Mouse (Mus musculus): ENCODE data around the gene Arnt. TPM values are rescaled to one million over a fixed set of nuclear protein-coding genes. Genes with fewer than 3 reads are reported as not detected.

The Arnt gene
- polyA plus RNA-seq, 1 experiment from 2014 or later: 30.4 TPM

DNA sequence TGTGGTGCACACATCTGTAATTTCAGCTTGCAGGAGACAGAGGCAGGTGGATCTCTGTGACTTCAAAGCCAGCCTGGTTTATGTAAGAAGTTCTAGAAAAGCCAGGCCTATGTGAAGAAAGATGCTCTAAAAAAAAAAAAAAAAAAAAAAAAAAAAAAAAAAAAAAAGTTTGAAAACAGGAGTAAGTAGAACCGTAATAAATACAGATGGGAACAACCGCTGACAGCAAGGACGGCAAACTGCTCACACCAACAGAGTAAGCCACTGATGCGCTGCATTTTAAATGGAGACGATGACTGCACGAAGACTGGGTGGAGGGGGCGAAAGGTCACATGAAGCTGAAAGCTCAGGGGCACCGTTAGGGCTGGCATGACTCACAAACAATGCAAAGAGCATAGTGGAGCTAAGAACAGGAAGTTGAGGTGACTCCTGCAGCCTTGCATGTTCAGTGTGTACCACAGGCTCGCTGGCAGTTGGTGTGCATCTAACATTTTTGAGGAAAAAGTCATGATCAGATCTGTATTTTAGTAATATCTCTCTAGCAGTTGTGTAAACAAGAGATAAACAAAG lies 77.5 kb downstream of the Arnt start:
- H3K27me3 ChIP-seq: no peaks in the 10 kb centered on the region
- no peak overlapping the region for H3K27ac ChIP-seq
- no peak overlapping the region for H3K4me2 ChIP-seq
- no peaks in the 10 kb centered on the region for H3K4me1 ChIP-seq (replicated peaks)
- no peak for ATAC-seq (replicated peaks; ENCODE audit: insufficient number of reproducible peaks, insufficient read depth, low FRiP score, low read depth)
- no peaks in the 10 kb centered on the region for H3K36me3 ChIP-seq
- H3K4me3 ChIP-seq: no peak overlapping the region
- no peak overlapping the region for H3K9ac ChIP-seq
- 75% methylated on average over 9 of the region's 9 CpGs for WGBS
- H3K9me3 ChIP-seq (replicated peaks): no peaks in the 10 kb centered on the region

DNA sequence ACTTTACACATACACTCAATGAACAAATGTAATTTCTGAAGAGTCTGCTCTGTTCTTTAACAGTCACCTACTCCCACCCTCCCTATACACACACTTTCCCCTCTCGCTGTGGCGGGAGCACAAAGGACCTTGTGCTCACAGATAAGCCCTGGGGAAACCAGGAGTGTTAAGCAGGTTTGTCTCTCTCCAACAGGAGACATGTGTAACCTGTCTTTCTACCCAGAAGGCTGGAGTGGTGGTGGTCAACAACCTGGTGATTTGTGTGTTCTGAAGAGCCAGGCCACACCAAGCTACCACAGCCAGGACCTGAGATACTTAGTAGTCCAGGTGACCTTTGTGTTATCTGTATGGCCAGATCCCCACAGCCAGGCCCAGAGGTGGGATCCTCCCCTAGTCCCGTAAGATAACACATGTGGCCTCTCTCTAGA lies 82.4 kb downstream of the Arnt start:
- H3K9ac ChIP-seq: no peak overlapping the region
- H3K27ac ChIP-seq: no peak overlapping the region
- no peak for ATAC-seq (replicated peaks; ENCODE audit: insufficient number of reproducible peaks, insufficient read depth, low FRiP score, low read depth)

DNA sequence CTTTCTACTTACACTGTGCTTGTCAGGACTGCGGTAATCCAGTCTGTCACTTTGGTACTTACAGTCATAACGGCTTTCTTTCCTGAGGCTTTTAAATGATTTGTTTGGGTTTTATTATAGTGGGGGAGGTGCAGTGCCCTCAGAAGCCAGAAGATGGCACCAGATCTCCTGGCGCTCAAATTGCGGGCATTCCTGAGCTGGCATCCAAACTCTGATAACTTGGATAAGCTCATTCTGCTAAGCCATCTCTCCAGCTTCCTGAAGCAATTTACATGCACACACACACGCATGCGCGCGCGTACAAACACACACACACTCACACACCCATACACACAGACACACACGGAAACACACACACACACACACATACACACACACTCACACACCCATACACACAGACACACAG lies 83.3 kb downstream of the Arnt start:
- WGBS: 18% methylated on average over 10 of the region's 10 CpGs
- Histone ChIP-seq H3K27me3 (no peaks in the 10 kb centered on the region), H3K9ac (no peak overlapping the region), H3K27ac (no peak overlapping the region), H3K4me3 (no peak overlapping the region), H3K9me3 (replicated peaks) (no peaks in the 10 kb centered on the region), H3K4me1 (replicated peaks) (peaks cover 6% of the 10 kb centered on the region), H3K36me3 (no peaks in the 10 kb centered on the region), H3K4me2 (peak overlapping the region; percentile 8; the same call in 1 of the 2 replicates)
- ATAC-seq (replicated peaks; ENCODE audit: insufficient number of reproducible peaks, insufficient read depth, low FRiP score, low read depth): no peak

More for the DNA sequence above, 82.4 kb downstream of the Arnt start:
- no peaks in the 10 kb centered on the region for H3K9me3 ChIP-seq (replicated peaks)
- no peaks in the 10 kb centered on the region for H3K36me3 ChIP-seq
- no peak overlapping the region for H3K4me2 ChIP-seq
- H3K4me3 ChIP-seq: no peak overlapping the region
- H3K4me1 ChIP-seq (replicated peaks): peaks cover 6% of the 10 kb centered on the region
- WGBS: 80% methylated on average over 3 of the region's 3 CpGs
- no peaks in the 10 kb centered on the region for H3K27me3 ChIP-seq

DNA sequence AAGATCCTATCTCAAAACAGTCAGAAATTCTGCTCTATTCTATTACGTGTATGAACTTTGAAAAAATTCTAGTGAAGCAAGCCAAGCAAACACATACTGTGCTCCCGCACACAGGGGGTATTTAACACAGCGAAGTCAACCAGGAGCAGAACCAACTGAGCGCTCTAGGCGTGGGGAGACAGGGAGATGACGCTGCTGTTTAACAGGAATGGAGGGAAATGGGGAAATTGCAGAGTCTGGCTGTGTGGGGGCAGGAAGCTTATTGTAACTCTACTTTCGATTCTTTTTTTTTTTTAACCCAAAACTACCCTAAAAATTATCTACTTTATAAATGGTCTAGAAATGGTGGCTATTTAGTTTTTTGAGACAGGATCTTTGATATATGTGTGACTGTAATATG lies 84.7 kb downstream of the Arnt start:
- H3K27ac ChIP-seq: no peak overlapping the region
- no peaks in the 10 kb centered on the region for H3K36me3 ChIP-seq
- H3K4me2 ChIP-seq: no peak overlapping the region
- H3K27me3 ChIP-seq: no peaks in the 10 kb centered on the region
- H3K4me1 ChIP-seq (replicated peaks): peaks cover 10% of the 10 kb centered on the region
- H3K9me3 ChIP-seq (replicated peaks): no peaks in the 10 kb centered on the region
- H3K4me3 ChIP-seq: no peak overlapping the region
- 76% methylated on average over 7 of the region's 7 CpGs for WGBS
- H3K9ac ChIP-seq: no peak overlapping the region
- no peak for ATAC-seq (replicated peaks; ENCODE audit: insufficient number of reproducible peaks, insufficient read depth, low FRiP score, low read depth)

DNA sequence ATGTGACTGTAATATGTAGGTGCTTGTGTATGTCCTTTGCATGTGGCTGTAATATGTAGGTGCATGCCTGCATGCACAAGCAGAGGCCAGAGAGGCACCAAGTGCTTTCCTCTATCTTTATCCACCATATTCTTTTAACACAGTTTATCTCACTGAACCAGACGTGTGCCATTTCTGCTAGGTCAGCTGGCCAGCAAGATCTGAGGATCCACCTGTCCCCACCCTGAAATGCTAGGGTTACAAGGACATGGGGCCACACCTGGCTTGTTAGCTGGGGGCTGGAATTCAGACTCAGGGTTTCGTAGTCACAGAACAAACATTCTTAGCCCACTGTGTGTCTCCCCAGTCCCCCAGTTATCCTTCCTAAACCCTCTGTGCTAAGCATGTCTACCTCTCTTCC lies 85.1 kb downstream of the Arnt start:
- no peaks in the 10 kb centered on the region for H3K27me3 ChIP-seq
- H3K9me3 ChIP-seq (replicated peaks): no peaks in the 10 kb centered on the region
- H3K4me3 ChIP-seq: no peak overlapping the region
- ATAC-seq (replicated peaks; ENCODE audit: insufficient number of reproducible peaks, insufficient read depth, low FRiP score, low read depth): no peak
- H3K4me2 ChIP-seq: no peak overlapping the region
- H3K36me3 ChIP-seq: no peaks in the 10 kb centered on the region
- H3K9ac ChIP-seq: no peak overlapping the region
- 73% methylated on average over 2 of the region's 2 CpGs for WGBS
- H3K4me1 ChIP-seq (replicated peaks): peaks cover 10% of the 10 kb centered on the region
- H3K27ac ChIP-seq: no peak overlapping the region

DNA sequence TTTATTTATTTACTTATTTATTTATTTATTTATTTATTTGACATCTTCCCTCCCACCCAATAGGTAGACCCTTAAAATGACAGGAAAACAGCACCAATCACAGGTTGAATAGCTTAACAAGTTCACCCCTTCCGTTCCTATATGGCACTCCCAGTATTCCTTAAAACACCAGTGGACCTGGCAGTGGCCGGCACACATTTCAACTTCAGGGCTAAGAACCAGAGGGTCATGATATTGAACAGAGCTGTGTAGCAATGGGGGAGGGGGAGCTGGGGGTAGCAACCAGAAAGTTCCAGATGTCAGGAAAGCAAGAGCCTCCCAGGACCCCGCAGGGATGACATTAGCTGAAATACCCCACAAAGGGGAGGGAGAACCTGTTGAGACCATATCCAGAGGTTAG lies 85.9 kb downstream of the Arnt start:
- Histone ChIP-seq H3K27ac (no peak overlapping the region), H3K4me1 (replicated peaks) (peaks cover 10% of the 10 kb centered on the region), H3K9ac (no peak overlapping the region), H3K36me3 (no peaks in the 10 kb centered on the region), H3K4me3 (no peak overlapping the region), H3K27me3 (no peaks in the 10 kb centered on the region), H3K4me2 (no peak overlapping the region), H3K9me3 (replicated peaks) (no peaks in the 10 kb centered on the region)
- WGBS: 82% methylated on average over 3 of the region's 3 CpGs
- no peak for ATAC-seq (replicated peaks; ENCODE audit: insufficient number of reproducible peaks, insufficient read depth, low FRiP score, low read depth)

DNA sequence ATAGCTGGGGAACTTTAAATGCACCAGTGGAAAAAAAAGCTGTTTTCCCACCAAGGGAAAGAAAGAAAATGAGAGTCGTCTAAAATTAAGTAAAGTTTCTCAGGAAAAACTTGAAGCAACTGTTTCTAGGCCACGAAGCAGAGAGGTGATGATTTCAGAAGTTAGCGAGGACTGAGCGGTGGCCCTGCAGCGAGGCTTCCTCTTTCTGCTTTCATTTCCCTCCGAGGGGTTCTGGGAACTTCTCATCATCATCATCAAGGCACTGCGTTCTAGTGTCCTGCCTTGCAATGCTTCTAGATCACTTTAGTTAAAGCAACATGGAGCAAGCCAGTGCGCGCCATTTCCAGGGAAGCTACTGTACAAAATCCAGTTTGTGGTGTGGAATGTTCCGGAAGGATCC lies 87.0 kb downstream of the Arnt start:
- H3K4me3 ChIP-seq: no peak overlapping the region
- H3K9ac ChIP-seq: no peak overlapping the region
- no peak overlapping the region for H3K27ac ChIP-seq
- peaks cover 10% of the 10 kb centered on the region for H3K4me1 ChIP-seq (replicated peaks)
- WGBS: 81% methylated on average over 10 of the region's 10 CpGs
- no peaks in the 10 kb centered on the region for H3K36me3 ChIP-seq
- no peaks in the 10 kb centered on the region for H3K9me3 ChIP-seq (replicated peaks)
- ATAC-seq (replicated peaks; ENCODE audit: insufficient number of reproducible peaks, insufficient read depth, low FRiP score, low read depth): no peak
- H3K4me2 ChIP-seq: no peak overlapping the region
- no peaks in the 10 kb centered on the region for H3K27me3 ChIP-seq

DNA sequence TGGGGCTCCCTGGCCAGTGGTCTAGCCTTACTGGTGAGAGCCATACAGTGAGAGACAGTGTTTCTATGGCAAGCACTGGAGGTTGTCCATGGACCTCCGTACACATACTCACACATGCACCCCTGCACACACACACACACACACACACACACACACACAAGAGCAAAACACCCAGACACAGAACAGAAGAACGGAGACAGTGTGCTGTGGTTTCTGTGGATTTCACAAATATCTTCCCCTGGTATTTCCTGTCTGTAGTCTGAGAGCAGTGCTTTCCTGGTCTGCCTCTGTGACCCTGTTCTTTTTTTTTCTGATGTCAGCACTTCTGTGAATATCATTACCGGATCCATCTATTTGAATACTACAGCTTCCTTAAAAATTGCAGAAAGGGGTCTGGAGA lies 89.5 kb downstream of the Arnt start:
- Histone ChIP-seq H3K9me3 (replicated peaks) (no peaks in the 10 kb centered on the region), H3K4me1 (replicated peaks) (0 out of 2 replicates have a peak, but pooled peaks cover 4% of the 10 kb centered on the region), H3K9ac (no peak overlapping the region), H3K36me3 (no peaks in the 10 kb centered on the region), H3K27ac (no peak overlapping the region), H3K4me3 (no peak overlapping the region), H3K4me2 (no peak overlapping the region), H3K27me3 (no peaks in the 10 kb centered on the region)
- WGBS: 28% methylated on average over 3 of the region's 3 CpGs
- no peak for ATAC-seq (replicated peaks; ENCODE audit: insufficient number of reproducible peaks, insufficient read depth, low FRiP score, low read depth)

DNA sequence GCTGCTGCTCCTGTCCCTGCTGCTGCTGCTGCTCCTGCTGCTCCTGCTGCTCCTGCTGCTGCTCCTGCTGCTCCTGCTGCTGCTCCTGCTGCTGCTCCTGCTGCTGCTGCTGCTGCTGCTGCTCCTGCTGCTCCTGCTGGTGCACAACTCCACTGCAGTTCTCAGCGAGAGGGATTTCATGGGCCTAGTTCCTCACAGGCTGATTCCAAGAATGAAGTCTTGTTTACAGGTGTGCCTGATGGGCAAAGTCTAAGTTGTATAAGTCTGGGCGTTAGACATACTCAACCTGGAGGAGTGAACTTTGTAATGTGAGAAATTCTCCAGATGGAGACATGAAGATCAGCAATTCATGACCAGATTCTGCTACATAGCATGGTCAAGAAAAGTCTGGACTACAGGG lies 90.5 kb downstream of the Arnt start:
- Histone ChIP-seq H3K9me3 (replicated peaks) (no peaks in the 10 kb centered on the region), H3K36me3 (no peaks in the 10 kb centered on the region)
- no peak for ATAC-seq (replicated peaks; ENCODE audit: insufficient number of reproducible peaks, insufficient read depth, low FRiP score, low read depth)

DNA sequence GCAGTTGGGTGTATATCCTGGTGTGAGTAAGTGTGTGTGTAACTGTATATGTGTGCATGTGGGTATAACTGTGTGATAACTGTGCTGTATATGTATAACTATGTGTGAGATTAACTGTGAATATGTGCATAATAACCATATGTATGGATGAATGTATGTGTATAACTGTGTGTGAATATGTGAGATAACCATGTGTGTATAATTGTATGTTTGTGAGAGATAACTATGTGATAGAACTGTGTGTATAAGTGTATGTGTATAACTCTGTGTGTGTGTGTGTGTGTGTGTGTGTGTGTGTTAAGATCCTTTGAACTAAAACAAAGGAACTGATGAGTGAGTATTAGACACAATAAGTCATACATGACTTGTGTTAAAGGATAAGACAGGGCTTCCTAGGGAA lies 91.9 kb downstream of the Arnt start:
- Histone ChIP-seq H3K36me3 (no peaks in the 10 kb centered on the region), H3K4me2 (no peak overlapping the region), H3K27ac (no peak overlapping the region), H3K9me3 (replicated peaks) (no peaks in the 10 kb centered on the region), H3K27me3 (no peaks in the 10 kb centered on the region), H3K9ac (no peak overlapping the region), H3K4me3 (no peak overlapping the region), H3K4me1 (replicated peaks) (0 out of 2 replicates have a peak, but pooled peaks cover 4% of the 10 kb centered on the region)
- ATAC-seq (replicated peaks; ENCODE audit: insufficient number of reproducible peaks, insufficient read depth, low FRiP score, low read depth): no peak

More for the DNA sequence above, 90.5 kb downstream of the Arnt start:
- Histone ChIP-seq H3K9ac (no peak overlapping the region), H3K4me1 (replicated peaks) (0 out of 2 replicates have a peak, but pooled peaks cover 4% of the 10 kb centered on the region), H3K4me3 (no peak overlapping the region), H3K27me3 (no peaks in the 10 kb centered on the region), H3K27ac (no peak overlapping the region), H3K4me2 (no peak overlapping the region)
- 58% methylated on average over 2 of the region's 2 CpGs for WGBS

DNA sequence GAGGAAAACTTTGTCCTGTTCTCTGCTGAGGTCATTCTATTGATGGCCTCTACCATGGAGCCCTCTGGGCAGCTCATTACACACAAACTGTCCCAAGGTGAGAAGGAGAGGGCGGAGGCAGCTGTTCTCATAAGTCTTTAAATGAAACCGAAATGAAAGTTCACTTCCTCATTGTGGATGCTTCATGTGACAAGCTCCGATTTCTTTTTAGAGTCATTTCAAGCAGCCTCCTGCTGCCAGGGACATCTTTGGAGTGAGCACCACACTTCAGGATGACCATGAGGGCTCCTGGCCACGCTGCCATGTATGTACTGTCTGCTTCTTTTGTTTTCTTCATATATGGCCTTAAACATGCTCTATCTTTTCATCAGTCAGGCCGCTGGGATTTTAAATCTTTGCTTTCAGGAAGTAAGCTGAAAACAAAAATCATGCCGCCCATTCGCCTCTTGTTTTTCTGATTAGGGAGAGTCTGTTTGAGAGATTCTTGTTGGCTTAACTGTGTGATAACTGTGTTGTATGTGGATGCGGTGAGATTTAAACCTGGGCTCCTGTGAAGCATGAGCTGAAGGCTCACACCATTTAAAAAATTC lies 92.5 kb downstream of the Arnt start, which contains the start of gene Ctss:
Ctss (plus strand) TSS at position 165 of the 590 bp plus-strand sequence.
- Histone ChIP-seq H3K4me3 (no peak within 1 kb of the TSS), H3K27me3 (no peaks in the 10 kb centered on the region), H3K9me3 (replicated peaks) (no peaks in the 10 kb centered on the region), H3K9ac (no peak within 1 kb of the TSS), H3K4me2 (no peak within 1 kb of the TSS), H3K4me1 (replicated peaks) (0 out of 2 replicates have a peak, but pooled peaks cover 4% of the 10 kb centered on the region), H3K27ac (no peak within 1 kb of the TSS), H3K36me3 (no peaks in the 10 kb centered on the region)
- 78% methylated on average over 8 of the region's 8 CpGs for WGBS
- ATAC-seq (replicated peaks; ENCODE audit: insufficient number of reproducible peaks, insufficient read depth, low FRiP score, low read depth): no peak

DNA sequence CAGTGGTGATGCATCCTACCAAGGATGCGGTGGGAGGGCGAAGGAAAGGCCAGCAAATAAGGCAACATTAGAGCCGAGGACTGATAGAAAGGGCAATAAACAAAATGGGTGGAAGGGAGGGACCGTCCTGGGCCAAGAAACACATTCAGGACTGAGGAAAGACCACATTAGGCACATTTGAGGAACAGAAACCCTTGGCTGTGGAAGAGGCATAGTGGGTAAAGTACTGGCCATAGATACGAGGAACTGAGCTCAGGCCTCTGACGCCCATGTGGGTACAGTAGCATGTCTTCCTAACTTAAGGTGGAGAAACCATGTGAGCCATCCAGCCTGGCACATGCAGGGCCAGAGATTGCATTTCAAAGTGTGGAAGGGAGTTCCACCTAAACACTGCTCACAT lies 95.6 kb downstream of the Arnt start:
- Histone ChIP-seq H3K9ac (no peak overlapping the region), H3K36me3 (no peaks in the 10 kb centered on the region), H3K4me2 (no peak overlapping the region), H3K4me3 (no peak overlapping the region), H3K27me3 (no peaks in the 10 kb centered on the region), H3K27ac (no peak overlapping the region), H3K9me3 (replicated peaks) (no peaks in the 10 kb centered on the region), H3K4me1 (replicated peaks) (no peaks in the 10 kb centered on the region)
- WGBS: 77% methylated on average over 6 of the region's 6 CpGs
- ATAC-seq (replicated peaks; ENCODE audit: insufficient number of reproducible peaks, insufficient read depth, low FRiP score, low read depth): no peak
